Mouse (Mus musculus) heart, adult 2 months (tissue): Measurements from ENCODE around the gene Rpl37. TPM values are rescaled to one million over a fixed set of nuclear protein-coding genes. Genes with fewer than 3 reads are reported as not detected.

ENCODE experiments used
- DNase-seq, 2 experiments: peaks; one replicate each; pipeline ENCODE4 v3.0.0; 2021
- H3K27ac ChIP-seq: fragments of 200-600 bp; 2 replicates; pipeline ENCODE4 v1.8.1; 2022
- H3K27me3 ChIP-seq: fragments of 200-500 bp; 2 replicates; pipeline ENCODE4 v1.6.1; 2012; ENCODE audit warnings: mild to moderate bottlenecking, low read length, inconsistent platforms, mixed read lengths; ENCODE audit not compliant: control insufficient read depth, insufficient read depth
- H3K36me3 ChIP-seq: fragments of 200-500 bp; 2 replicates; pipeline ENCODE4 v1.6.1; 2012; ENCODE audit warnings: low read length, inconsistent platforms; ENCODE audit not compliant: control insufficient read depth, insufficient read depth
- H3K4me1 ChIP-seq: fragments of 200-500 bp; 2 replicates; pipeline ENCODE4 v1.6.1; 2011; ENCODE audit warnings: low read length; ENCODE audit not compliant: control insufficient read depth, insufficient read depth
- H3K4me3 ChIP-seq: fragments of 200-600 bp; 2 replicates; pipeline ENCODE4 v1.8.1; 2022
- H3K79me2 ChIP-seq: fragments of 200-500 bp; replicated peaks from 2 replicates; pipeline ENCODE4 v1.6.1; 2012; ENCODE audit warnings: mild to moderate bottlenecking, inconsistent platforms, low read length, moderate library complexity, mixed read lengths; ENCODE audit not compliant: control insufficient read depth, insufficient read depth
- H3K9ac ChIP-seq: fragments of 200-500 bp; 2 replicates; pipeline ENCODE4 v1.6.1; 2012; ENCODE audit warnings: low read depth, mild to moderate bottlenecking, control low read depth, inconsistent platforms, low read length, mixed read lengths
- CTCF ChIP-seq: fragments of 200-600 bp; IDR thresholded peaks from 2 replicates; pipeline ENCODE4 v1.8.1; 2022; ENCODE audit warnings: antibody characterized with exemption, mild to moderate bottlenecking, moderate library complexity
- EP300 ChIP-seq: fragments of 200-500 bp; IDR thresholded peaks from 2 replicates; pipeline ENCODE4 v1.6.1; 2011; ENCODE audit warnings: low read depth, low read length, control low read depth; ENCODE audit not compliant: insufficient read depth
- POLR2A ChIP-seq: fragments of 200-500 bp; IDR thresholded peaks from 2 replicates; pipeline ENCODE4 v1.6.1; 2011; ENCODE audit warnings: mild to moderate bottlenecking, low read depth, low read length, control low read depth; ENCODE audit not compliant: insufficient read depth
- WGBS: fragments of 180-500 bp; shearing (Covaris S2); methylation state at CpG from one replicate; pipeline ENCODE4 v1.1.7; 2018; 5-methylcytosine and 5-hydroxymethylcytosine counted together
- intact Hi-C: fragments of 180-260 bp; cut with DNase I; formaldehyde crosslinking; loops from one replicate; pipeline ENCODE4 v1.15.1; 2025
- polyA plus RNA-seq: library from polyadenylated mRNA; depleted of rRNA; stranded (reverse); fragments of >200 nt; gene quantifications from 2 replicates; pipeline ENCODE4 v1.2.3, GENCODE M21; 2012
- total RNA-seq, 2 experiments: library from RNA; stranded (reverse); gene quantifications; 2 replicates each; pipeline ENCODE4 v1.2.3; 2021

Rpl37 gene
- total and polyA plus RNA-seq, 3 experiments: 186 to 405 (median 228) TPM

DNA sequence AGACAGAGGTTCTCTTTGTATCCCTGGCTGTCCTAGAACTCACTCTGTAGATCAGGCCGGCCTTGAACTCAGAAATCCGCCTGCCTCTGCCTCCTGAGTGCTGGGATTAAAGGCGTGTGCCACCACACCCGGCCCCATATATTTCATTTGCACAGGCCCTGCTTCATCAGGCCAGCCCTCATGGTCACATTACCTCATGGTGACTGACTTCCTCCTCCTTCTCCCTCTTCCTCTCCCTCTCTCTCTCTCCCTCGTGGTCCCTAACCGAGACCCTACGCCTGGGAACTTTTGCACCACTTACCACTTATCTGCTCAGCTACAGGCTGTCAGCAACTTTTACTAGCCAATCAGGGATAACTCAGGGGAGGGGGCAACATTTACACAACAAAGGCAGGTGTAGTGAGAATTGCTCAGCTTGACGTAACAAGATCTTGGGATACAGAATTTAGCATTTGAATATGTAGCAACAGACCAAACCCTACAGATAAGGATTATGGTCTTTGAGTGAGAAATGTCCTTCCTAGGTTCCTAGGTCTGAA is 18.6 kb downstream of the Rpl37 start:
- H3K27me3 ChIP-seq: no peaks in the 10 kb centered on the region
- H3K4me1 ChIP-seq: no peaks in the 10 kb centered on the region
- H3K27ac ChIP-seq: no peak overlapping the region
- H3K9ac ChIP-seq: no peak overlapping the region
- intact Hi-C loops: no loop called here
- TF ChIP-seq POLR2A: no peak
- TF ChIP-seq CTCF: no peak
- TF ChIP-seq EP300: no peak
- H3K36me3 ChIP-seq: no peaks in the 10 kb centered on the region
- 54% methylated on average over 8 of the region's 8 CpGs for WGBS
- H3K4me3 ChIP-seq: no peak overlapping the region
- DNase-seq: no peak
- H3K79me2 ChIP-seq: no peaks in the 10 kb centered on the region

- 54% methylated on average over 9 of the region's 9 CpGs for WGBS
- Histone ChIP-seq H3K79me2 (no peaks in the 10 kb centered on the region), H3K4me1 (peaks cover 4% of the 10 kb centered on the region), H3K4me3 (no peak overlapping the region), H3K27ac (no peak overlapping the region), H3K27me3 (no peaks in the 10 kb centered on the region), H3K36me3 (no peaks in the 10 kb centered on the region), H3K9ac (no peak overlapping the region)
- intact Hi-C loops: no loop called here
- DNase-seq: no peak
- no peak for TF ChIP-seq CTCF
- no peak for TF ChIP-seq POLR2A
- TF ChIP-seq EP300: no peak
These were observed 21.8 kb downstream of the Rpl37 start for GRCm38 (mm10) chr15:5138021-5138856.

- H3K79me2 ChIP-seq: no peaks in the 10 kb centered on the region
- TF ChIP-seq POLR2A (no peak), EP300 (no peak)
- peaks cover 4% of the 10 kb centered on the region for H3K4me1 ChIP-seq
- H3K27ac ChIP-seq: no peak overlapping the region
- H3K36me3 ChIP-seq: no peaks in the 10 kb centered on the region
- no peaks in the 10 kb centered on the region for H3K27me3 ChIP-seq
- intact Hi-C loops: no loop called here
- no peak overlapping the region for H3K4me3 ChIP-seq
- DNase-seq: no peak
- WGBS: 73% methylated on average over 2 of the region's 2 CpGs
- H3K9ac ChIP-seq: no peak overlapping the region
These were observed 22.9 kb downstream of the Rpl37 start for GRCm38 (mm10) chr15:5139366-5139765.

GRCm38 (mm10) chr15:5139863-5140262 is 23.4 kb downstream of the Rpl37 start:
- no peak for DNase-seq
- no peak overlapping the region for H3K4me3 ChIP-seq
- H3K27me3 ChIP-seq: no peaks in the 10 kb centered on the region
- H3K36me3 ChIP-seq: no peaks in the 10 kb centered on the region
- intact Hi-C loops: loop anchor here (5.0 kb wide), 1 partner anchor 33 kb away; the partner anchor contains the start of gene Card6
- no peak overlapping the region for H3K9ac ChIP-seq
- TF ChIP-seq EP300 (no peak), POLR2A (no peak), CTCF (no peak)
- H3K27ac ChIP-seq: no peak overlapping the region
- H3K79me2 ChIP-seq: no peaks in the 10 kb centered on the region
- 82% methylated on average over 7 of the region's 7 CpGs for WGBS
- peaks cover 4% of the 10 kb centered on the region for H3K4me1 ChIP-seq

- intact Hi-C loops: loop anchor here (5.0 kb wide), 1 partner anchor 33 kb away; the partner anchor contains the start of gene Card6
- Histone ChIP-seq H3K79me2 (peaks cover 2% of the 10 kb centered on the region; the same call in 1 of the 2 replicates), H3K27me3 (no peaks in the 10 kb centered on the region), H3K27ac (no peak overlapping the region), H3K36me3 (no peaks in the 10 kb centered on the region), H3K9ac (no peak overlapping the region), H3K4me3 (no peak overlapping the region), H3K4me1 (peaks cover 6% of the 10 kb centered on the region)
- DNase-seq: no peak
- no peak for TF ChIP-seq CTCF
- TF ChIP-seq EP300: no peak
- TF ChIP-seq POLR2A: no peak
These were observed 23.9 kb downstream of the Rpl37 start for GRCm38 (mm10) chr15:5140357-5140756.

DNA sequence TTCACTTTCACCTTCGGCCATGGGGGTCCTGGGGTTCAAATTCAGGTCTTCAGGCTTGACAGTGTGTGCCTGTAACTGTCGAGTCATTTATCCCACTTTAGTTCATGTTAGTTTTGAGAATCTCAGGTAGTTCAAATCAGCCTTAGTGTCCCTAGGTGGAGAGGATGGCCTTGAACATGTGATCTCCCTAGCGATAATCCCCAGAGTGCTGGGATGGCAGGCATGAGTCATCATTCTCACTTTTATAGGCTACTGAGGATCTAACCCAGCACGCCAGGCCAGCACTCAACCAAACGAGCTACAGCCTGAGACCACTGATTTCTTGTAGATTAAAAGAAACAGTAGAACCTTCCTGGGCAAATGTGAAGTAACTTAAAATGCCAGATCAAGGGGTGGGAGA is 25.6 kb downstream of the Rpl37 start:
- peaks cover 6% of the 10 kb centered on the region for H3K4me1 ChIP-seq
- H3K9ac ChIP-seq: no peak overlapping the region
- no peak for DNase-seq
- intact Hi-C loops: loop anchor here (2.0 to 5.0 kb wide), 2 partner anchors 25 to 35 kb away; partner anchors contain the start of genes Card6 and Rpl37
- H3K36me3 ChIP-seq: no peaks in the 10 kb centered on the region
- peaks cover 2% of the 10 kb centered on the region; the same call in 1 of the 2 replicates for H3K79me2 ChIP-seq
- H3K27me3 ChIP-seq: no peaks in the 10 kb centered on the region
- WGBS: 52% methylated on average over 5 of the region's 5 CpGs
- no peak overlapping the region for H3K27ac ChIP-seq
- H3K4me3 ChIP-seq: no peak overlapping the region
- TF ChIP-seq POLR2A (no peak), CTCF (no peak)
